Mouse (Mus musculus) liver, embryonic 16.5 days (tissue): Measurements from ENCODE around the gene Gnaz. TPM values are rescaled to one million over a fixed set of nuclear protein-coding genes. Genes with fewer than 3 reads are reported as not detected.

Experiments
- ATAC-seq: fragments of 200-750 bp; cut with Nextera tagmentation; 2 replicates; pipeline ENCODE4 v1.8.0; 2017; ENCODE audit warnings: low read depth, mild to moderate bottlenecking, moderate number of reproducible peaks, moderate library complexity
- H3K27ac ChIP-seq: fragments of 300-500 bp; sonication (generic); 2 replicates; pipeline ENCODE4 v1.5.1; 2014; ENCODE audit warnings: mild to moderate bottlenecking, low read length
- H3K27me3 ChIP-seq: fragments of 300-500 bp; sonication (generic); 2 replicates; pipeline ENCODE4 v1.6.1; 2014; ENCODE audit warnings: low read depth, low read length, mixed read lengths; ENCODE audit not compliant: control insufficient read depth, insufficient read depth
- H3K36me3 ChIP-seq: fragments of 300-500 bp; sonication (generic); 2 replicates; pipeline ENCODE4 v1.6.1; 2014; ENCODE audit warnings: mild to moderate bottlenecking; ENCODE audit not compliant: control insufficient read depth, insufficient read depth
- H3K4me1 ChIP-seq: fragments of 300-500 bp; sonication (generic); 2 replicates; pipeline ENCODE4 v1.6.1; 2014; ENCODE audit warnings: low read depth, low read length, mixed read lengths; ENCODE audit not compliant: control insufficient read depth
- H3K4me2 ChIP-seq: fragments of 300-500 bp; sonication (generic); 2 replicates; pipeline ENCODE4 v1.6.1; 2014; ENCODE audit warnings: low read depth, low read length, mixed read lengths
- H3K4me3 ChIP-seq: fragments of 300-500 bp; sonication (generic); 2 replicates; pipeline ENCODE4 v1.5.1; 2014; ENCODE audit warnings: low read depth, mild to moderate bottlenecking, low read length
- H3K9ac ChIP-seq: fragments of 300-500 bp; sonication (generic); 2 replicates; pipeline ENCODE4 v1.6.1; 2014; ENCODE audit warnings: low read depth, low read length
- H3K9me3 ChIP-seq: fragments of 300-500 bp; sonication (generic); replicated peaks from 2 replicates; pipeline ENCODE4 v1.6.1; 2016; ENCODE audit warnings: low read length; ENCODE audit not compliant: control insufficient read depth
- WGBS: fragments of 180-500 bp; shearing (Covaris S2); extraction: QIAGEN DNeasy Blood & Tissue Kit; methylation state at CpG from one replicate; pipeline ENCODE4 v1.1.7; 2014; ENCODE audit not compliant: insufficient replicate concordance; 5-methylcytosine and 5-hydroxymethylcytosine counted together
- polyA plus RNA-seq: library from polyadenylated mRNA; unstranded; fragments of >200 nt; fragmentation: Nextera tagmentation; extraction: Ambion mirVana; gene quantifications from 2 replicates; pipeline ENCODE4 v1.2.1, GENCODE M21; 2015

Gnaz gene
- 2.8 TPM in 2 replicates for polyA plus RNA-seq

- peak within 1 kb of the TSS; percentile 56 for H3K4me3 ChIP-seq
- WGBS = under 1% methylated on average over 59 of the region's 83 CpGs
- no peaks in the 10 kb centered on the region for H3K36me3 ChIP-seq
- H3K4me2 ChIP-seq = peak within 1 kb of the TSS; percentile 72
- H3K27ac ChIP-seq = no peak within 1 kb of the TSS
- peak within 1 kb of the TSS; percentile 9; the same call in 1 of the 2 replicates for H3K9ac ChIP-seq
- H3K4me1 ChIP-seq = peaks cover 8% of the 10 kb centered on the region
- H3K9me3 ChIP-seq = no peaks in the 10 kb centered on the region
- peak; percentile 93 for ATAC-seq
- H3K27me3 ChIP-seq = peaks cover 13% of the 10 kb centered on the region
Observed at GRCm38 (mm10) chr10:74966850-74967451, at the start of gene Gnaz. Gnaz (plus strand) TSS chr10:74967177.

- Histone ChIP-seq H3K4me3 (no peak overlapping the region), H3K36me3 (no peaks in the 10 kb centered on the region), H3K4me1 (no peaks in the 10 kb centered on the region), H3K9ac (no peak overlapping the region), H3K27ac (no peak overlapping the region), H3K4me2 (no peak overlapping the region), H3K27me3 (no peaks in the 10 kb centered on the region), H3K9me3 (no peaks in the 10 kb centered on the region)
- WGBS = 28% methylated on average over 5 of the region's 5 CpGs
- no peak for ATAC-seq
Observed at GRCm38 (mm10) chr10:74919277-74919676, 47.7 kb upstream of the Gnaz start.

GRCm38 (mm10) chr10:74920853-74921567 is 46.0 kb upstream of the Gnaz start:
- H3K4me1 ChIP-seq = no peaks in the 10 kb centered on the region
- H3K4me2 ChIP-seq = no peak overlapping the region
- no peak overlapping the region for H3K4me3 ChIP-seq
- no peak overlapping the region for H3K9ac ChIP-seq
- H3K9me3 ChIP-seq = no peaks in the 10 kb centered on the region
- H3K27ac ChIP-seq = no peak overlapping the region
- WGBS = 36% methylated on average over 17 of the region's 17 CpGs
- no peaks in the 10 kb centered on the region for H3K27me3 ChIP-seq
- no peaks in the 10 kb centered on the region for H3K36me3 ChIP-seq
- no peak for ATAC-seq

- no peak overlapping the region for H3K4me3 ChIP-seq
- ATAC-seq = no peak
- no peaks in the 10 kb centered on the region for H3K36me3 ChIP-seq
Observed at GRCm38 (mm10) chr10:74921614-74922013, 45.4 kb upstream of the Gnaz start.

GRCm38 (mm10) chr10:74922763-74923162 is 44.2 kb upstream of the Gnaz start:
- Histone ChIP-seq H3K9ac (no peak overlapping the region), H3K27ac (no peak overlapping the region), H3K4me3 (no peak overlapping the region), H3K27me3 (no peaks in the 10 kb centered on the region), H3K4me1 (no peaks in the 10 kb centered on the region), H3K4me2 (no peak overlapping the region), H3K9me3 (no peaks in the 10 kb centered on the region), H3K36me3 (no peaks in the 10 kb centered on the region)
- 36% methylated on average over 6 of the region's 6 CpGs for WGBS
- no peak for ATAC-seq

More at GRCm38 (mm10) chr10:74921614-74922013, 45.4 kb upstream of the Gnaz start:
- Histone ChIP-seq H3K9me3 (no peaks in the 10 kb centered on the region), H3K27me3 (no peaks in the 10 kb centered on the region), H3K9ac (no peak overlapping the region), H3K4me1 (no peaks in the 10 kb centered on the region), H3K4me2 (no peak overlapping the region), H3K27ac (no peak overlapping the region)
- WGBS = 61% methylated on average over 11 of the region's 11 CpGs

- H3K4me3 ChIP-seq = no peak overlapping the region
- no peak overlapping the region for H3K9ac ChIP-seq
- ATAC-seq = no peak
- 75% methylated on average over 14 of the region's 14 CpGs for WGBS
- H3K4me1 ChIP-seq = no peaks in the 10 kb centered on the region
- no peaks in the 10 kb centered on the region for H3K9me3 ChIP-seq
- H3K27ac ChIP-seq = no peak overlapping the region
- no peak overlapping the region for H3K4me2 ChIP-seq
- H3K27me3 ChIP-seq = no peaks in the 10 kb centered on the region
- no peaks in the 10 kb centered on the region for H3K36me3 ChIP-seq
Observed at GRCm38 (mm10) chr10:74924274-74924673, 42.7 kb upstream of the Gnaz start.

- Histone ChIP-seq H3K9me3 (no peaks in the 10 kb centered on the region), H3K27ac (no peak overlapping the region), H3K36me3 (no peaks in the 10 kb centered on the region), H3K4me1 (no peaks in the 10 kb centered on the region), H3K27me3 (no peaks in the 10 kb centered on the region), H3K4me3 (no peak overlapping the region), H3K9ac (no peak overlapping the region), H3K4me2 (0 out of 2 replicates have a peak overlapping the region, but pooled peaks have one; percentile 5)
- no peak for ATAC-seq
- 12% methylated on average over 21 of the region's 21 CpGs for WGBS
Observed at GRCm38 (mm10) chr10:74925324-74925723, 41.7 kb upstream of the Gnaz start.

- H3K27me3 ChIP-seq = no peaks in the 10 kb centered on the region
- H3K27ac ChIP-seq = no peak overlapping the region
- no peak overlapping the region for H3K4me3 ChIP-seq
- no peaks in the 10 kb centered on the region for H3K4me1 ChIP-seq
- no peaks in the 10 kb centered on the region for H3K36me3 ChIP-seq
- ATAC-seq = no peak
- WGBS = 66% methylated on average over 7 of the region's 7 CpGs
- H3K9me3 ChIP-seq = no peaks in the 10 kb centered on the region
- no peak overlapping the region for H3K4me2 ChIP-seq
- H3K9ac ChIP-seq = no peak overlapping the region
Observed at GRCm38 (mm10) chr10:74928276-74928675, 38.7 kb upstream of the Gnaz start.

- no peaks in the 10 kb centered on the region for H3K4me1 ChIP-seq
- no peak overlapping the region for H3K9ac ChIP-seq
- H3K4me2 ChIP-seq = no peak overlapping the region
- no peak overlapping the region for H3K27ac ChIP-seq
- WGBS = 48% methylated on average over 6 of the region's 6 CpGs
- no peaks in the 10 kb centered on the region for H3K27me3 ChIP-seq
- H3K36me3 ChIP-seq = no peaks in the 10 kb centered on the region
- no peaks in the 10 kb centered on the region for H3K9me3 ChIP-seq
- H3K4me3 ChIP-seq = no peak overlapping the region
- ATAC-seq = no peak
Observed at GRCm38 (mm10) chr10:74929578-74929977, 37.4 kb upstream of the Gnaz start.
